Mouse (Mus musculus): ENCODE measurements at regions not wholly inside any gene's neighbourhood (a gene's known extent, or its start where the extent isn't known, plus 50 kb on each side); places are given as distances from the start of the nearest gene placed in this dataset.

DNA sequence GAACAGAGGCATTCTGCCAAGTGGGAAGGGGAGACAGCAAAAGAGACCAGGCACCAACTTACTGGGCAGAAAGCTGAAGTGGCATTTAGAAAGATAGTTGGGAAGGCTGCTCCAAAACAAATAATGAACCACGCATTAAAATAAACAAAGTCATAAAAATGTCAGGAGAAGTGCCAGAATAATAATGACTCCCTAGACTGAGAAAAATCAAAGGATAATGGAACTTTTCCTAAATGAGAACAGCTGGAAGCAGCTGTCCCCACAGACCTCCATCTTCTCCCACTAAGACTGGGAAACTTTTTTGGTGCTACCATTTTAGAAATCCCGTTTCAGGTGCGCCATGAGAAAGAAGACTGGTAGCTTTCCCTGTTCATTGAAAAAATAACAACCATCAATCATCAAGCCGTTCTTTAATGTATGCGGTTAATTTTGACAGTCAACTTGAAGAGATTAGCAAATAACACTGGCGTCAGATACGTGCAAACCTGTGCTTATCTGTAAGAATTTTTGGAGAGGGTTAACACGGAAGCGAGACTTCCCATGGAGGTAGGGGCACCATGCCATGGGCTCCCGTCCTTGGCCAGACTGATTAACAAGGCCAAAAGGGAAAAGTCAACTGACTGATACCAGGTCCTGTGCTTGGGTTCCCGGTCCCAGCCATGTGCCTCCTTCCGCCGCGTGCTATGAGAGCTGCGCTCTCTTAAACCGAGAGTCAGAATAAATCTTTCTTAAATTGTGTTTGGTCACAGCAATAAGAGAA is 286.1 kb upstream of the Id4 start:
- no peak for DNase-seq (ENCODE audit: low spot score)

DNA sequence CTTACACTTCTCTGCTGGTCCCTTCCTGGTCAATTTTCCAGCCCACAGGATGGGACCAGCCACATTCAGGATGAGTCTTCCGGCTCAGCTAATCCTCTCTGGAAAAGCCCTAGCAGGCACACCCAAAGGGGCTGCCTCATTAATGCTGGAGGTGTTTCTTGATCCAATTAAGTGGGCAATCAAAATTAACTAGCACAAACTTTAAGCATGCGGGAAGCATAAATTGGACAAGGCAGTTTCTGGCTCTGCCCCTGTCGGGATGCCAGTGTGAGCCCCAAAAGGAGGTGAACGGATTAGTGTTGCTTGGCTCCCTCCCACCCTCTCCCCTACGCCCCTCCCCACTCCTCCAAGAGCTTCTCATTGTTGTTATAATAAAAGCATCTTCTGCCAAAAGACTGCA is 262.5 kb upstream of the Id4 start:
- DNase-seq (ENCODE audit: low spot score), result no peak

DNA sequence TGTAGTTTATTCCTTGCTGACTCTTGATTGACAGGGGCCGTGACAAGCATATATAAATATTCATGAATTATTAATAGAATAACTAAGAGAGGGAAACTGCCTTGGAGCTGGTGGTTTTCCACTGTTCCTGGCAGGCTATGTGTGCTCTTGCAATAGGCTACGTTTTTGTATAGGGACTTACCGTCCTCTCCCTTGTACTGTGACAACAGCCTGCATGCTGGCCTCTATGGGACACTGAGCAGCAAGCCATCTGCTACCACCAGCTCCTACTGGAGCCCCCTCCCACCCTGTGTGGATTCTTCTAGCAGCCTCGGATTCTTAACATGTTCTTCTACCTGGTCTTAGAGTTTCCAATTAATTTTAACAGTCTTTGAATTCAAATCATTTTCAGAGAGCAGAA is 261.6 kb upstream of the Id4 start:
- DNase-seq (ENCODE audit: low spot score), result no peak

DNA sequence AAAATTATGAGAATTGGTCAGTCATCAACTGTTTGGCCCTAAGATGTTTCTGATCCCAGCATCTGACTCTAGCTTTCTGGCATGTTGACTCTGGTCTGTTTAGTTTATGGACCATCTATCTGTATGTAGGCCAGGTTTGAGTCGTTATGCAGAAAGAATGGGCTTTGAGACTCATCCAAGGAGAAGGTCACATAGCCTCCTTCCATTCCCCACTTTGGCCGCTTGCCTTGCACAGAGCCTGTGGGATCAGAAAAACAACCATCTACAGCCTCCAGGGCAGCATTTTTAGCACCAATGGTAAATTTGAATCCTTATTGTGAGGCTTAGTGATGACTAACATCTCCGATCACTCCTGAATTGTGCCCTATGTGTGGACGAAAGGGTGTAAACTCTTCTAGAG is 257.9 kb upstream of the Id4 start:
- no peak for DNase-seq (ENCODE audit: low spot score)

DNA sequence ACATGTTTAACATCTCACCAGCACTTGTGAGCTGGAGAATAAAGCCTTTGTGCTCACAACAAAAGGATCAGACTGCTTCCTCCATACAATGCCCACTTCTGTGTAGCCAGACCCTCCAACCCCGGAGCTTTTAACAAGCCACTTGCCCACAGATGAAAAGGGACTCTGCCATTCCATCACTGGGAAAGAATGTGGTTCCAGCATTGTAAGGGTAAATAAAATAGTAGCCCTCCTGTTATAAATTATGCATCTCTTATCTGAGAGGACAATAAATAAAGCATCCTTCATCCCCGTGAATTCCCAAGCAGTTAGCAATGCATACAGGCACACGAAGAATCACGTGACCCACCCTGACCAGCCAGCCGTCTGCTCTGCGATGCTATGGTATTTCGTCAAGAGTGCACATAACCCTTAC is 247.7 kb upstream of the Id4 start:
- DNase-seq (ENCODE audit: low spot score), result no peak

DNA sequence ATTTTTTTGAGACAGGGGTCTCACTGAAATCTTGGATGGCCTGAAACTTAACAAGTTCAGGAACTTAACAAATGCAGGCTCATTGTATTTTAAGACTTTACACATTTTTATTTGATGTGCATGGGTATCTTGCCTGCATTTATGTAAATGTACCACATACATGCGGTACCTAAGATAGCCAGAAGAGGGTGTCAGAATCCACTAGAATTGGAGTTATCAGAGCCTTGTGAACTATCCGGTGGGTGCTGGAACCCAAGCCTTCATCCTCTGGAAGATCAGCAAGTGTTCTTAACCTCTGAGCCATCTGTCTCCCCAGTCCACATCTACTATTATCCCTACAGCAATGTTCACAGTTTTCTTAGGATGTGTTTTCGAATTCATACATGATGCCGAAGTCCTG is 245.7 kb upstream of the Id4 start:
- DNase-seq (ENCODE audit: low spot score), result no peak

DNA sequence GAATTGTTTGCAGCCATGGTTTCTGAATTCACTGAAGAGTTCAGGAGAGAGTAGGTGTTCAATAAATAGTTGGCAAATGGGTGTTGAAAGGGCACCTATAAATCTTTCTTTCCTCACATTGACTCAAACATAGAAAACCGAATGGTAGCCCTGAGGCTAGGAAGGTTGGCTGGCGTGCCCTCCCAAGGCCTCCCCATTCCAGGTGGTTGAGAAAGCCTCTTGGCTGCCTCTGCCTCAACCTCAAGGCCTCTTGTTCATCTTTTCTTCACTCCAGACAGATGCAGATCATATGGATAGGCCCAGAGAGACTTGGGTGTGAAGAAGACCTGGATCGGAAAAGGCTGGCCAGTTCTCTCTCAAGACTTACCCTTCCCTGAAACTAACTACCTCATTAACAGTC is 245.0 kb upstream of the Id4 start:
- DNase-seq (ENCODE audit: low spot score), result no peak

DNA sequence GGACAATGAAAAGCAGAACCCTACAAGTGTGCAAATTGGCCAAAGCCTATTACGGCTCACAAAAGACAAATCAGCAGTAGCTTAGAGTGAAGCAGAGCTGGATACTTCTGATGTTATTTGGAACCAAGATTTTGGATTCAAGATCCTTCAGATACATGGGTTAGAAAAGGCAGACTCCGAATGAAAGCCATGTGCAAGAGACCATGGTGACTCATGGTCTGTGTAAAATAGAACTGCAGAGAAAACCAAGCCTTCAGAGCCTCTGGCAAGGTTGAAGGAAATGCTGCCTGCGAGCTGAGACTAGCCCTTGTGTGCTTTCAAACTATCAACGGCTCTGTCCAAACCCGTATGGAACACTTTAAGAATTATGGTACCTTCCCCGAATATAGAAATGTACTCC is 244.4 kb upstream of the Id4 start:
- no peak for DNase-seq (ENCODE audit: low spot score)

DNA sequence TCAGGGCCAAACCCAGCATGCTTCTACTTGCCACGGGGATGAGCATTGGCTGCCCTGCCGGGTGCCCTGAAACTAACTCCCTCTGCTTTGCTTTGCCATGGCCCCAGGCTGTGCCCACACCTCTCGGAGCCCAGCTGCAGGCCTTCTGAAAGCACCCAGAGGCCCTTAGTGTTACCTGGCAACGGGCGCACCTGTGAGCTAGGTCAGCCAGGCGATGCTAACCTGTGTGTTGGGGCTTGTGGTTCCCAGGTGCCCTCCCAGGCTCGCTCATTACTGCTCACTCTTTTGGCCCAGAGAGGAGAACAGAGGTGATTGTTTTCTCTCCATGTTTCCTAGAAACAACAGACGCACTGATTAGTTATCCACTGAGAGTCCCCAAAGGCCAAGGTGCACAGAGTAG is 243.4 kb upstream of the Id4 start:
- DNase-seq (ENCODE audit: low spot score), result peak; percentile 24

DNA sequence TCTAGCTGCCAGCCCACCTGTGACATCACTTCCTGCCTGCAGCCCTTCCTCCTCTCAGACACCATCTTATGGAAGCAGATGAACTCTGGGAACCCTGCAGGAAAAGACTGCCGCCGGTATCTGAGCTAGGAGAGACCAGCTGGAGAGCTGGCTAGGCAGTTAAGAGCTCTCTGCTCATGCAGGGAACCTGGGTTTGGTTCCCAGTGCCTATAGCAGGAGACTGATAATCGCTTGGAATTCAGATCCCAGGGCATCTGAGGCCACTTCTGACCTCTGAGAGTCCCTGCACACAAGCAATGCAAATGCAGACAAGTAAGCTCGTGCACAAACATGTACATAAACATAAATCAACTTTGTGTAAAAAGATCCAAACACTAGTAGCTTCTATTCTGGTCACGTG is 242.4 kb upstream of the Id4 start:
- DNase-seq (ENCODE audit: low spot score), result no peak

DNA sequence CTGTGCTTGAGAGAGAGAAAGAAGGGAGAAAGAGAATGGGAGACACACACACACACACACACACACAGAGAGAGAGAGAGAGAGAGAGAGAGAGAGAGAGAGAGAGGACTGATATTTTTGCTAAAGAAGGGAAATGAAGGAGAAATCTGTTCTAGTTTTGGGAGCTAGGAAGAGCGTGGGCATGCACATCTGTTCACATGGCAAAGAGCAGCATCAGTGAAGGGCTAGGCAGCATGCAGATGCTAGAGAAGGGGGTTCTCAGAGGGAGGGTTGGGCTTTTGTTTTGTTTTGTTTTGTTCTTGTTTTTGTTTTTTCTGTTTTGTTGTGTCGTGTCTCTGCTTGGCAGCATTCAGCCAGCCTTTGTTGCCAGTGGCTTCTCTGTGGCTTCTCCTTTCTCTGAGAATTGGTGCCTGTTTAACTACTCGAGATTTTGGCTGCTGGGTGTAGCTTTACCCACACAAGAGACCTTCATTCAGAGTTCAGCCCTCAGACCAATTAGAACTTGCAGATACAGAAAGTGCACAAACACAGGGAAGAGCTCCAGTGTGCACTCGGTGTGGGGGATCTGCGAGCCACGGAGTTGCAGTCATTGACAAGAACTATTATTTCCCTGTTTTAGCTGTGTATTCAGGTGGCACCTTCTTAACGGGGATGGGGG is 237.9 kb upstream of the Id4 start:
- no peak for DNase-seq (ENCODE audit: low spot score)

DNA sequence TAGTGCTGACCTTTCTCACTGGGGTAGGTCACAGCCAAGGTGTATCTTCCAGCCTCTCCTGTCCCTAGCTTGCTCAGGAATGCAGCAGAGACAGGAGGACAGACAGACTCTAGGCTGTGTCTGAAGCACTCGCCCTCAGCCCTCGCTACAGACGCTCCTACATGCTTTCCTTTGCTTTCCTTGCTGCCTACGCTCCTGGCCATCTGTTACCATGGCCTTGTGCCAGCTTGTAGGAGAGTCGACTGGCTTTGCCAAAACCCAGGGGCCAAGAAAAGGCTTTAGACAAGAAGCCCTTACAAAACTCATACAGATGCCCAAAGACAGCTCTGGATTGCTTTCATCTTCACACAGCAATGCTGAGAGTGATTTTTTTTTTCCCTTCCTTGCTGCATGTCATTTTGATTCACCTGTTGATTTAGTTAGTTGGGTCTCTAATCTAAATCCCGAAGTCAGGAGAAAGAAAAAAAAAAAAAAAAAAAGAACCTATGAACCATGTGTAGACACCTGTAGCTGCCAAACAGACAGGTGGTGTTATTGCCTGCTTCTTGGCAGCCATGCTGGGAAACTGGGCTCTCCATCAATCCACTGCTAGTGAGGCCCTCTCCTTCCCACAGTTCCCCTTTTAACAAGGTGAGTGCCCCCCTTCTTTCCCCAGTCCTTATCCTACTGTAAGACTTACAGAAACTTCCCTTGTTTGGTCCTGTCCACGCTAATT is 233.1 kb upstream of the Id4 start:
- DNase-seq (ENCODE audit: low spot score), result peak; percentile 44

DNA sequence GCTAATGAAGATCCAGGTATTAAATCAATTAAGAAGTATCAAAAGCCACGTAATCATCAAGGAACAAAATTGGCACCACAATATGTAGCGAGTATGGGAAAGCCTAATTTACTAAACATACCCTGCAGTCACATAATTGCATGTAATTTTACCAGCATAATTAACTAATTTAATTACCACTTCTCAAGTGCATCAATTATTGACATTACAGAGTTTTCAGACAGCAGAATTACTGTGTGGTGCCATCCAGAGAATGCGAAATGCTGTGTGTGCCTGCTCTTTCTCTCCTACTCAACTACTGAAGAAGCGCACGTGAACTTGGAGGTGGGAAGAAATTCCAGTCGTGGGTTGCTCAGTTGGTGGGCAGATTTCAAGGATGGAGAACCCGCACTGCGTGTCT is 229.5 kb upstream of the Id4 start:
- DNase-seq (ENCODE audit: low spot score), result no peak

DNA sequence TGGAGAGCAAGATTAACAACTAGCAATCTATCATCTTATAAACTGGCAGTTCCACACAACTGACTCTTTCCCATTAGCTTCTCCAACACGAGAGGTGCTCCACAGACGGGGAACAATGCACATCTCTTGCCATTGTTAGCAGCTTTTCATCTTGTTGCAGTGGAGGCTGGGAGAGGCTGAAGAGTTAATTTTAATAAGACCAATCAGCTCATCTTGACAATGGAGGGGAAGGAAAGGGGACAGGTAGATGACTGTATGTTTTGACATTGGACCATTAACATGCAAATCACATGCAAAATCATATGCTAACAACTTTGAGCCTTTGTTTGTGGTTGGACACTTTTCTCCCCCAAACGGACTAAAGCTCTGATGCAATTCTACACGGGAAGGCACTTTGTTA is 218.9 kb upstream of the Id4 start:
- DNase-seq (ENCODE audit: low spot score), result no peak

DNA sequence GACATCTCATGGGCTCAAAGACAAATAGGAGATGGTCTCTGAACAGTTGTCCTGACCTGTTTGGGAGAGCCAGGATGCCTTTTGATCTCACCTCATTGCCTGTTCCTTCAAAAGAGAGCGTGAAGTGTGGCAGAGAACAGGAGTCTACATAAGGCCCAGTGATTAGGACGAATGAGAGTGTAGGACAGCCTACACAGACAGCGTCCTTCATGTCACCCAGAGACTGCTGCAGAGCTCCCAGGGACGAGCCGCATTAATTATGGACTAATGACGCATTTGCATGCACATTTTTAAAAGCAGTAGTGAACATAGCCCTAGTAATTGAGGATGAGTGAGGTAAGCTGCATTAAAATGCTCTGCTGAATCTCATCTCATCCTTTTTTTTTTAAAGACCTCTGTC is 218.5 kb upstream of the Id4 start:
- DNase-seq (ENCODE audit: low spot score), result no peak

DNA sequence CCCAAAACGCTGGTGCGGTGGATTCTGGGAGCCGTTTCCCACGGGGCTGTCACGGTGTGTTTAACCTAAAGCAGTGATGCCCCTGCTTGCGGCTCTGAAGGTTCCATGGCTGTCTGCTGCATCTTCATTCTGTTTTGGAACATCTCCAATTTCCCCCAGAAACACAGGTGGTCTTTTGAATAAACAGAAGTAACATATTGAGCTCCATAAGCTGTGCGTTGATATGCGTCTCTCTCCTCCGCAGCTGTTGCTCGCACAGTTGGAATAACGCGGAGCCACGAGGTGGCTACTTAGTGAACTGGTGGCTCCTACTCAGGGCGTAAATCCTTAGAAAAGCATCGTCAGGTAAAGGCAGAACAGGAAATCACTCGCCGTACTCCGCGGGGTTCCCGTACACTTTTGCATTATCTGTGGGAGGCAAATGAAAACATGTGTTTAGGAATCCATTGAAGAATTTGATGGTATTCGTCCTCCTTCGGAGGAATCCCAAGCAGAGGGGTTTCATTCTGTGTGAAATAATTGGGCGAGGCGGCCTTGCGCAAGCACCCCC is 214.8 kb upstream of the Id4 start:
- no peak for DNase-seq (ENCODE audit: low spot score)

DNA sequence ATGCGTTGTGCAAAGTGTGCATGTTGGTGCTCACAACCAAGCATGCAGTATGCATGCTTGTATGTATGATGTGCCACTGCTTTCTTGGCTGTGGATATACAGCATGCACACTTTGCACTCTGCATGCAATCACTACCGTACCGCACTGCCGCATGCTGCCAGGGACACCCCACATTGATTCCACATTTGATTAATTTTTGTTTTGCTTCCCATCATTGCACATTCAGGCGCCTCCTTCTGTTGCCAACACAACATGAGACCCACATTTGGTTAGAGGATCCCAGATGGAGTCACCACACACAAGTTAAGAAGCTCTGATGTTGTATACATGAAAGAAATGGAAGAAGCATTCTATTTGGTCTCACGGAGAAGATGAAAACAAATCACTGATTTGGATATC is 211.2 kb upstream of the Id4 start:
- DNase-seq (ENCODE audit: low spot score), result no peak

DNA sequence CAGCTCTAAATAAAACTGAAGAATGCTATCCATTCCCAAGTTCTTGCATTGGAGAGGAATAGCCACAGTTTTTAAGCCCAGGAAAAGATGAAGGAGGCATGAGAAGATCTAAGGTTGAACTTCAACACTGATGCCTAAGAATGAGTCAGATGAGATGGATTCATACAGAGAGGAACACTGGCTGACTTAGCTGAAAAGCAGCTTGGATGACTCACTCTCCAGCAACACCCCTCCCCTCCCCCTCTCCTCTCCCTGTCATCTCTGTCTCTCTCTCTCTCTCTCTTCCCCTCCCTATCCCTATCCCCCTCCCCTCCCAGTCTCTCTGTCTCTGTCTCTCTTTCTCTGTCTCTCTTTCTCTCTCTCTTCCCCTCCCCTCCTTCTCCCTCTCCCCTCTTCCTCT is 186.4 kb upstream of the Id4 start:
- DNase-seq (ENCODE audit: low spot score), result no peak

DNA sequence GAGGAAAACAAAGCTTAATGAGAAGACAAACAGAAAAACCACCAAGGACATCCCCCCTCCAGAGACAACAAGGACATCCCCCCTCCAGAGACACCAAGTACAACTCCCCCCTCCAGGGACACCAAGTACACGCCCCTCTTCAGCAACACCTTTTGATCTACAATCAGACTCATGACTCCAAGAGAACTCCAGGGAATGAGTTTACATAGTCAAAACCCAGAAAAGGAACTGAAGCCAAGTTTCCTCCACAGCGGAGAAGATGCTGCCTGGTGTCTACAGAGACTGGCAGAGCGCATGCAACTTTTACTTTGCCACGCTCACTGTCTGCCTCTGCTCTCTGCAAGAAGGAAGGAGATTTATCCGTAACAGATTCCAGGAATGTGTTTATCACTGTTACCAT is 185.7 kb upstream of the Id4 start:
- no peak for DNase-seq (ENCODE audit: low spot score)

DNA sequence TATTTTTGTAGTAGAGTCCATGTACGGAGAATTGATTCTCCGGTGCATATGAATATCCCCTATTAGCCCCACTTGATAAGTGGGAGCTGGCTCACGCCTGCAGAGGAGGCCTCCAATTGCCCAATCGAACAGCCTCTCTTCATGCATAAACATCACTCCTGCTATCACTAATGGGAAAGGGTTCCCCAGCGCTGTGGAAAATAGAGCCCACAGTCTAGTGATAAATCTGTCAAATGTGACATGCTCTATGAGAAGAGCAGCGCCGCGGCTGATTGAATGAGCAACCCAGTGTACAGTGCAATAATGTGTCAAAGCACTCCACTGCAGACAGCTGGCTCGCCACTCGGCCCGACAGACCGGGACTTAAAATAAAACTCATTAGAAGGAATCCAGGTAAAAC is 182.8 kb upstream of the Id4 start:
- DNase-seq (ENCODE audit: low spot score), result no peak

DNA sequence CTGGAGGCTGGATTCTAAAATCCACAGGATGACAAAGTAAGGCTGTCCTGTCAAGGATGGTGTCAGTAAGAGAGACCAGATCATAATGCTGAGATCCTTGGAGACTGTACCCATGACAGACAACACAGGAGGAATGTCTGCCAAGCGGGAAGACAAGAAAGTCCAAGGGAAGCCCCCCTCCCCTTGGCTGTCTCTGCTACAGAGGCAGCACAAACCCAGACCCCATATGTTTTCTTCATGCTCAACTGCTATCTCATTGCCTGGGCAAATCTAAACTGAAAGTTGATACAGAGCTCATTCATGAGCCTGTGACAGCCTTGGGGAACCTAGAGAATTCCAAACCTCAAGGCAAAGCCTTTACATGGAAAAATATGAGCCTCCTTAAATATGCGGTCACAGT is 177.7 kb upstream of the Id4 start:
- DNase-seq (ENCODE audit: low spot score), result no peak

DNA sequence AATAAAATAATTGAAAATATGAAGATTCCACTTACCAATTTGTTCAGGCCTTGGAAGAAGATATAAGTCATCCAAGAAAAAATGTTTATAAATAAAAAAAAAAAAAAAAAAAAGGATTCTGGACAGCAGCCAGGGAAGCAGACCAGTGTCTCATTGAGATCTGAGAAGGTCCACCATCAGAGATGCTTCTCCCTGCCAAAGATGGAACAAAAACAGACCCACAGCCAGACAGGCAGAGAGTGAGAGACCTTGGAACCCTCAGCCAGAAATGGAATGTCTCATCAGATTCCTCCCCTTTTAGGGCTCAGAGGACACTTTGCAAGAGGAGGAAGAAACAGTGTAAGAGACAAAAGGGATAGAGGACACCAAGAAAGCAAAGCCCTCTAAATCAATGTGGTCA is 177.2 kb upstream of the Id4 start:
- no peak for DNase-seq (ENCODE audit: low spot score)

Measured in testis, postnatal 14 days (tissue).